Mouse (Mus musculus): Measurements from ENCODE around the gene Wnt5b. TPM values are rescaled to one million over a fixed set of nuclear protein-coding genes. Genes with fewer than 3 reads are reported as not detected.
"Not testable (repeated sequence)": the region's sequence is repeated elsewhere in the genome, so short reads cannot be mapped to it uniquely, and the experiment has no call there.

Gene Wnt5b
- polyA plus RNA-seq, 1 experiment from 2014 or later: 9.6 TPM

DNA sequence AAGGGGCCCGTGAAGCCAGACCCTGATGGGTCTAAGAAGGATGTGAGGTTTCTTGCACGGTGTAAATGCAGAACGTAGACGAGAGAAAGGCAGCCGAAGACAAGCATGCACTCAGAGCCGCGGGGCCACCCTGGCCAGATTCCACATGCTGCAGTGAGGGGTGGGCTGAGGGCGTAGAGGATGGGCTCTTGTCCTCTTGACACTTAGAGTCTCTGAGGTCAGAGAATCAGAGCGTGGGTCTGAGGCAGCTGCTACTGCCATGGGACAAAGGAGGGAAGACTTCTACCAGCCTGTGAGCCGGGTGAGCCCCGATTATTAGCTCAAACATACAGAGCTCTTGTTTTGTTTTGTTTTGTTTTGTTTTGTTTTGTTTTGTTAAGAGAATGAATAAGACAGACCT lies 53.6 kb downstream of the Wnt5b start:
- Histone ChIP-seq H3K4me2 (replicated peaks; ENCODE audit: low read depth, low read length) (peak overlapping the region; percentile 35), H3K36me3 (ENCODE audit: insufficient read depth, low read length) (no peaks in the 10 kb centered on the region), H3K4me3 (ENCODE audit: low read length) (no peak overlapping the region), H3K27me3 (ENCODE audit: insufficient read depth, low read length) (no peaks in the 10 kb centered on the region), H3K9me3 (ENCODE audit: low read length) (no peaks in the 10 kb centered on the region), H3K9ac (replicated peaks; ENCODE audit: low read length) (peak overlapping the region; percentile 43), H3K4me1 (ENCODE audit: insufficient read depth, low read length) (peaks cover 15% of the 10 kb centered on the region), H3K27ac (ENCODE audit: low read length) (no peak overlapping the region)
- WGBS: 34% methylated on average over 11 of the region's 11 CpGs
- ATAC-seq (ENCODE audit: low FRiP score, low TSS enrichment): no peak

DNA sequence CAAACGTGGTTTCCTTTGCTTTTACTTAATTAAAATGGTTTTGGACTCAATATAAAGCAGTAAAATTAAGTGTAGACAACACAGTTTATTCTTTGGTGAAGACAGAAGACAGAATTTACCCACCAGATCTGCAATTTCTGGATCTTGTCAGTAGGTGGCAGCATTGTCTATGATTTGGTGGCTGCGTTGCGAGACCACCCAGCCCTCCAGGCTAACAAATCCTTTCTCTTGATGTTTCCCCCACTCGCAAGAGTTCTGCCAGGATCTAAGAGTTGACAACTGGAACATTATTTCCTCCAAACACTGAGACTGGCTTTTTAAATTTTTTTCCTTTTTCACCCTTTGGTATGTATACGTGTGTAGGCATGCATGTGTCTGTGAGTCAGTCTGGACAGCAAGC lies 54.4 kb downstream of the Wnt5b start:
- no peak for ATAC-seq (ENCODE audit: low FRiP score, low TSS enrichment)
- H3K36me3 ChIP-seq (ENCODE audit: insufficient read depth, low read length): no peaks in the 10 kb centered on the region
- no peaks in the 10 kb centered on the region for H3K27me3 ChIP-seq (ENCODE audit: insufficient read depth, low read length)
- no peak overlapping the region for H3K4me3 ChIP-seq (ENCODE audit: low read length)
- H3K9me3 ChIP-seq (ENCODE audit: low read length): no peaks in the 10 kb centered on the region
- H3K4me2 ChIP-seq (replicated peaks; ENCODE audit: low read depth, low read length): peak overlapping the region; percentile 19; the same call in 1 of the 2 replicates
- 10% methylated on average over 5 of the region's 5 CpGs for WGBS
- H3K27ac ChIP-seq (ENCODE audit: low read length): no peak overlapping the region
- H3K9ac ChIP-seq (replicated peaks; ENCODE audit: low read length): no peak overlapping the region; the same call in 1 of the 2 replicates
- peaks cover 22% of the 10 kb centered on the region for H3K4me1 ChIP-seq (ENCODE audit: insufficient read depth, low read length)

DNA sequence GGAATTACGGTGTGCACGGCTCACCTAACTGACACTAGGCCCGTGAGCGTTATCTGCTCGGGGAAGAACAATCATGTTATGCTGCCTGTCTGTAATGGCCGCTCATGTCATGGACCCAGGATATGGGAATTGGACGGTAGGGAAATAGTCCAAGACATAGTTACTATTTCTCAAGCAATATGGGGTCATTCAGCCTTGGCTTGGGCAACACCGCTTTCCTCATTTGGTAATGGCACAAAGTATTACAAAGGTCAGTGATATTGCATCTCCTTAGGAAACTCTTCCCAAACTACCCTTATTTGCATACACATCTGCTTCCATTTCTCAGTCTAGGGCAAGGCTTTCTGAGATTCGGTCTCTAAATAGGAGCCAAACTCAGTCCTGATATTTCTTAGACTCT lies 56.5 kb downstream of the Wnt5b start:
- peaks cover 42% of the 10 kb centered on the region for H3K4me1 ChIP-seq (ENCODE audit: insufficient read depth, low read length)
- 89% methylated on average over 9 of the region's 9 CpGs for WGBS
- no peak overlapping the region for H3K27ac ChIP-seq (ENCODE audit: low read length)
- no peak overlapping the region for H3K9ac ChIP-seq (replicated peaks; ENCODE audit: low read length)
- 0 out of 2 replicates have a peak, but pooled peaks cover 3% of the 10 kb centered on the region for H3K36me3 ChIP-seq (ENCODE audit: insufficient read depth, low read length)
- H3K4me3 ChIP-seq (ENCODE audit: low read length): no peak overlapping the region
- no peak overlapping the region for H3K4me2 ChIP-seq (replicated peaks; ENCODE audit: low read depth, low read length)
- H3K9me3 ChIP-seq (ENCODE audit: low read length): no peaks in the 10 kb centered on the region
- no peaks in the 10 kb centered on the region for H3K27me3 ChIP-seq (ENCODE audit: insufficient read depth, low read length)
- no peak for ATAC-seq (ENCODE audit: low FRiP score, low TSS enrichment)

DNA sequence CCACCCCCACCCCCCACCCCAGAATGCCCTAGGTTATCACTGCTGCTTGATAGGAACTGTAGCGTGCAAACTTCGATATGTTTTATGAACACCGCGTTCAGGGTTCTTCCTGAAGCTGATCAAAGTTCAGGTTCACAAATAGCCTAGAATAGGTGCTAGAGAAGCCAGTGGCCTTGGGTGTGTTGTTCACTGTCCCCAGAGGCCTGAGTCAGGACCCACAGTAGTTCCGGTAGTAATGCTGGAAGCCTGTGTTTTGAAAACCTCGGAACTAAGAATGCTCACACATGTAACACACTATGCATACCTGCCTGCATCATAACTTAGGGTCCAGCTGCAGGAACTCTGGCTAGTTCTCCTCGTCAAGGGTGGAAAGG lies 57.1 kb downstream of the Wnt5b start:
- Histone ChIP-seq H3K27ac (ENCODE audit: low read length) (no peak overlapping the region), H3K4me2 (replicated peaks; ENCODE audit: low read depth, low read length) (no peak overlapping the region), H3K4me1 (ENCODE audit: insufficient read depth, low read length) (peaks cover 42% of the 10 kb centered on the region), H3K27me3 (ENCODE audit: insufficient read depth, low read length) (no peaks in the 10 kb centered on the region), H3K9ac (replicated peaks; ENCODE audit: low read length) (no peak overlapping the region), H3K4me3 (ENCODE audit: low read length) (no peak overlapping the region), H3K36me3 (ENCODE audit: insufficient read depth, low read length) (0 out of 2 replicates have a peak, but pooled peaks cover 3% of the 10 kb centered on the region), H3K9me3 (ENCODE audit: low read length) (no peaks in the 10 kb centered on the region)
- no peak for ATAC-seq (ENCODE audit: low FRiP score, low TSS enrichment)
- 87% methylated on average over 7 of the region's 7 CpGs for WGBS

DNA sequence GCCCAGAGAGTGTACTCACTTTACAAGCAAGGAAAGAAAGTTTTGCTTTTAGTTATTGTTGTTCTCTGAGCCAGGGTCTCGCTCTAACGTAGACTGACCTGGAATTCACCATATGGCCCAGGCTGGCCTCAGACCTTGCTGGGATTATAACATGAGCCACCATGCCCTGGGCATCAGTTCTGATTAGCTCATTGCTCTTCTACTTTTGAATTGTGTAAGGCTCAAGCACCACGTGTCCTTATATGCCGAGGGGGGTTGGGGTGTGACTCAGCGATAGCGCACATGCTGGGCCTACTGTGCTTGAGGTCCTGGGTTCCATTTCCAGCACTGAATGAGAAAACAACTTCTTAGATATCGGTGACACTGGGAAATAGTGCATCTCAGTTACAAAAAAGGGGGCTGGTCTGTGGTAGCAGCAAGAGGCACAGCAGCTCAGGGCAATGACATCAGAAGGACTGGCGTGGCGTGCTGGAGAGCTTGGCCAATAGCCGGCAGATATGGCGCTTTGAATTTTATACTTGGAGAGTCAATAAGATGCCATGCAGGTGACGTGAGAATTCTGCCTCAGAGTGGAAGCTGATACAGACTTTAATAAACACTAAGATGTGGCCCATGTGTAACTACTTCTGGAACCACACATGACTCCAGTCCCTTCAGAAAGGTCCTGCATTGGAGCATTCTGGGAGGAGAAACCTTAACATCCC lies 57.6 kb downstream of the Wnt5b start:
- H3K9ac ChIP-seq (replicated peaks; ENCODE audit: low read length): no peak overlapping the region
- WGBS: 88% methylated on average over 12 of the region's 12 CpGs
- peaks cover 47% of the 10 kb centered on the region for H3K4me1 ChIP-seq (ENCODE audit: insufficient read depth, low read length)
- no peak overlapping the region for H3K27ac ChIP-seq (ENCODE audit: low read length)
- H3K4me3 ChIP-seq (ENCODE audit: low read length): no peak overlapping the region
- no peak overlapping the region for H3K4me2 ChIP-seq (replicated peaks; ENCODE audit: low read depth, low read length)
- ATAC-seq (ENCODE audit: low FRiP score, low TSS enrichment): no peak
- no peaks in the 10 kb centered on the region for H3K9me3 ChIP-seq (ENCODE audit: low read length)
- H3K27me3 ChIP-seq (ENCODE audit: insufficient read depth, low read length): no peaks in the 10 kb centered on the region
- 0 out of 2 replicates have a peak, but pooled peaks cover 3% of the 10 kb centered on the region for H3K36me3 ChIP-seq (ENCODE audit: insufficient read depth, low read length)

DNA sequence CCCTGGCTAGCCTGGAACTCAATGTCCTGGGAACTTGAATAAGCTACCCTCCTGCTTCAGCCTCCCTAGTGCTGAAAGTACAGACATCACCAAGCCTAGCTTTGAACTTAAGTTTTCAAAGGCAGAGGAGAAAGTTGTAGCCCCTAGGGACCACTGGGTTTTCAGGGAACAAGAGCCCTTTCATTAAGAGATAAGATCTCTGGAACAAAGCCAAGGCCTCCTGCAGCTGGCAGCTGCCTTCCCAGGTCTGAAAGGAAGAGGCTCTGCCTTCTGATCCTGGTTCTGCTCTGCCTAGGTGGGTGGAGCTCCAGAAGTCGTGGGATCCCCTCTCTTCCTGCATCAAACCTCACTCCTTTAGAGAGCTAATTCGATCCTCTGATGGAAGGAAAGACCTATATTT lies 58.7 kb downstream of the Wnt5b start:
- H3K4me3 ChIP-seq (ENCODE audit: low read length): no peak overlapping the region
- H3K27ac ChIP-seq (ENCODE audit: low read length): no peak overlapping the region
- ATAC-seq (ENCODE audit: low FRiP score, low TSS enrichment): no peak
- peaks cover 50% of the 10 kb centered on the region for H3K4me1 ChIP-seq (ENCODE audit: insufficient read depth, low read length)
- H3K9me3 ChIP-seq (ENCODE audit: low read length): no peaks in the 10 kb centered on the region
- H3K36me3 ChIP-seq (ENCODE audit: insufficient read depth, low read length): 0 out of 2 replicates have a peak, but pooled peaks cover 7% of the 10 kb centered on the region
- no peak overlapping the region for H3K4me2 ChIP-seq (replicated peaks; ENCODE audit: low read depth, low read length)
- no peaks in the 10 kb centered on the region for H3K27me3 ChIP-seq (ENCODE audit: insufficient read depth, low read length)
- WGBS: 3% methylated on average over 2 of the region's 2 CpGs
- no peak overlapping the region for H3K9ac ChIP-seq (replicated peaks; ENCODE audit: low read length)

DNA sequence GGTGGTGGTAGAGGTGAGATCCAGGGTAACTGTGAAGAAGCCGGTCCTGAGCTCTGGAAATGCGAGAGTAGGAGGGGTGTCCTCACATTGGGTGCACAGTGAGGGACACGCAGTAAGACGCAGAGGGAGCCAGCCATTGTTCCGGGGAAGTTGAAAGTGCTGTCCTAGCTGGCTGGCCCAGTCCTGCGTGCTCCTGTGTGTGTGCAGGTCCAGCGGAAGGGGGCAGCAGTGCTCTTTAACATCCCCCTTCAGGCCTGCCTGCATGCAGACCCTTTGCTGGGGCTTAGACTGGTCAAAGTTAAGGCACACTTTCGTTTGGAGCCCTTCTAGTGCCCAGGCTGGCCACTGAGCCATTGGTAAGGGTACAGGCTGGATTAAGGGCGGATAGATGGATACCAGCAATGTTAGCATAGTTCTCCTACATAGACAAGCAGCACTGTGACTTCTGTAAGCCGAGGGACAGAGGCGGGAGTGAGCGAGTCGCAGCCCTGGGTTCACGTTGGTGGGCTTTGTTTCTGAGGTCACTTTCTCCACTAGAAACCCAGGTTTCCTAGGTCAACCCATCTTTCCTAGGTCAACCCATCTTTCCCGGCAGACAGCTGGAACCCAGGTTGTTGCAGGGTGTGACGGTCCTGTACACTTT lies 61.1 kb downstream of the Wnt5b start:
- Histone ChIP-seq H3K9ac (replicated peaks; ENCODE audit: low read length) (peak overlapping the region; percentile 55), H3K27me3 (ENCODE audit: insufficient read depth, low read length) (no peaks in the 10 kb centered on the region), H3K4me1 (ENCODE audit: insufficient read depth, low read length) (peaks cover 55% of the 10 kb centered on the region), H3K27ac (ENCODE audit: low read length) (peak overlapping the region; percentile 19), H3K36me3 (ENCODE audit: insufficient read depth, low read length) (0 out of 2 replicates have a peak, but pooled peaks cover 7% of the 10 kb centered on the region), H3K4me3 (ENCODE audit: low read length) (peak overlapping the region; percentile 35), H3K9me3 (ENCODE audit: low read length) (no peaks in the 10 kb centered on the region), H3K4me2 (replicated peaks; ENCODE audit: low read depth, low read length) (peak overlapping the region; percentile 98)
- peak; percentile 40 for ATAC-seq (ENCODE audit: low FRiP score, low TSS enrichment)
- WGBS: 30% methylated on average over 16 of the region's 16 CpGs

DNA sequence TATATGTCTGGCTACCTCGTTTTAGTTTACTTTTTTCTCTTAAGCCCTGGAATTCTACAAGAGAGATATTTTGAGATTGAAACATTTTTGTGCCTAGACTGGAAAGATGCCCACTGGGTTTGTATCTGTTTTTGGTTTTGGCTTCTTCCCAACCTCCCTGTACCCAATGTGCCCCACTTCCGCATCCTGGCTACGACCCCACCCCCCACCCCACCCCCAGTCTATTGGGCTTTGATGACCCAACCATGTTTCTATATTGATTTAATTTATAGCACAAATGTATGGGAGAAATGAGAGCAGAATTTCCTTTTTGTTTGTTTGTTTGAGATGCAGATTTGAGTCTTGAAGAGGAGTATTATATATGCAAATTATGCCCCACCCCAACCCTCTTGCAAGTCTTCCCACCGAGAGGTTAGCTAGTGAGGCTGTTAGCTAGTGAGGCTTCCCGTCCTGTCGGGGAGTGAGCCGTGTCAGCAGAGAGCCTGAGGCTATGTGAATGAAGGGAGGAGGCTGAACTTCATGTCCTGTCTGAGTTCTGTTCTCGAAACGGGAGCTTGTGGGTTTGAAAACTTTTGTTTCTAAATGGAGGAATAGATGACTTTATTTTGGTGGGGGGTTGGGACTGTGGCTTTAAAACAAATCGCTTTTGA lies 62.3 kb downstream of the Wnt5b start:
- Histone ChIP-seq H3K9ac (replicated peaks; ENCODE audit: low read length) (peak overlapping the region; percentile 54), H3K4me3 (ENCODE audit: low read length) (peak overlapping the region; percentile 48), H3K4me2 (replicated peaks; ENCODE audit: low read depth, low read length) (peak overlapping the region; percentile 98), H3K4me1 (ENCODE audit: insufficient read depth, low read length) (peaks cover 64% of the 10 kb centered on the region)
- 2% methylated on average over 10 of the region's 10 CpGs for WGBS
- H3K9me3 ChIP-seq (ENCODE audit: low read length); ATAC-seq (ENCODE audit: low FRiP score, low TSS enrichment); H3K27me3 ChIP-seq (ENCODE audit: insufficient read depth, low read length); H3K36me3 ChIP-seq (ENCODE audit: insufficient read depth, low read length); H3K27ac ChIP-seq (ENCODE audit: low read length): not testable (repeated sequence)

DNA sequence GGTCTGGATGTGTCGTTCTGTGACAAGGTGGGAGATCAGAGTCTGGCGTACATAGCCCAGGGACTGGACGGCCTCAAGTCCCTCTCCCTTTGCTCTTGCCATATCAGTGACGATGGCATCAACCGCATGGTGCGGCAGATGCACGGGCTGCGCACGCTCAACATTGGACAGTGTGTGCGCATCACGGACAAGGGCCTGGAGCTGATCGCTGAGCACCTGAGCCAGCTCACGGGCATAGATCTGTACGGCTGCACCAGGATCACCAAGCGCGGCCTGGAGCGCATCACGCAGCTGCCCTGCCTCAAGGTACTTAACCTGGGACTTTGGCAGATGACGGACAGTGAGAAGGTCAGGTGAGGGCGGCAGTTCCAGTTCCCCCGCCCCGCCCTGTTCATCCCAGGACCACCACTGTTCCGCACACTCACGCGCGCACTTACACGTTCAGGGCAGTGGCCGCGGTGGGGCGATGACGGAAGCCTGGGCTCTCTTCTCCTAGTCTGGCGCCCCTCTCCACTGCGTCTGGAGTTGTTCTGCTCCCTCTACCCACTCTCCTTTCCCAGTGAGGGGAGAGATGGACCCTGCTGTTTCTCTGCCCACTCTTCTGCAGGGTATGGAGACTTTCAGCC lies 63.3 kb downstream of the Wnt5b start:
- WGBS: under 1% methylated on average over 33 of the region's 33 CpGs
- Histone ChIP-seq H3K9me3 (ENCODE audit: low read length) (no peaks in the 10 kb centered on the region), H3K9ac (replicated peaks; ENCODE audit: low read length) (peak overlapping the region; percentile 98), H3K4me2 (replicated peaks; ENCODE audit: low read depth, low read length) (peak overlapping the region; percentile 98), H3K4me3 (ENCODE audit: low read length) (peak overlapping the region; percentile 84), H3K27me3 (ENCODE audit: insufficient read depth, low read length) (no peaks in the 10 kb centered on the region), H3K36me3 (ENCODE audit: insufficient read depth, low read length) (0 out of 2 replicates have a peak, but pooled peaks cover 7% of the 10 kb centered on the region), H3K27ac (ENCODE audit: low read length) (peak overlapping the region; percentile 13; the same call in 1 of the 2 replicates), H3K4me1 (ENCODE audit: insufficient read depth, low read length) (peaks cover 64% of the 10 kb centered on the region)
- no peak for ATAC-seq (ENCODE audit: low FRiP score, low TSS enrichment)
